Mouse (Mus musculus) liver, embryonic 14.5 days (tissue): ENCODE results near the gene Kcnj15. TPM values are rescaled to one million over a fixed set of nuclear protein-coding genes. Genes with fewer than 3 reads are reported as not detected.

Experiments
- ATAC-seq: fragments of 200-750 bp; cut with Nextera tagmentation; 2 replicates; pipeline ENCODE4 v1.8.0; 2017; ENCODE audit warnings: moderate number of reproducible peaks, mild to moderate bottlenecking, moderate library complexity; ENCODE audit not compliant: insufficient read depth
- DNase-seq, 3 experiments: peaks; one replicate each; pipeline ENCODE4 v3.0.0-alpha.2; 2012 to 2013; ENCODE audit warnings: low read depth in 3 of 3, low spot score in 3 of 3
- H3K27ac ChIP-seq: fragments of 300-500 bp; sonication (generic); 2 replicates; pipeline ENCODE4 v1.5.1; 2014; ENCODE audit warnings: moderate library complexity, mild to moderate bottlenecking, control low read depth, inconsistent platforms
- H3K27me3 ChIP-seq: fragments of 300-500 bp; sonication (generic); 2 replicates; pipeline ENCODE4 v1.6.1; 2014; ENCODE audit warnings: mild to moderate bottlenecking, low read length, moderate library complexity; ENCODE audit not compliant: control insufficient read depth, insufficient read depth
- H3K36me3 ChIP-seq: fragments of 300-500 bp; sonication (generic); replicated peaks from 2 replicates; pipeline ENCODE4 v1.6.1; 2014; ENCODE audit warnings: low read depth; ENCODE audit not compliant: control insufficient read depth, insufficient read depth
- H3K4me1 ChIP-seq, 2 experiments: fragments of 200-500 bp in 1 of 2; fragments of 300-500 bp in 1 of 2; sonication (generic) in 1 of 2; replicated peaks; 2 replicates each; pipeline ENCODE4 v1.6.1; 2012 to 2014; ENCODE audit warnings: antibody characterized with exemption in 1 of 2, inconsistent platforms in 1 of 2, low read length in 1 of 2; ENCODE audit not compliant: control insufficient read depth in 2 of 2, insufficient read depth in 2 of 2
- H3K4me2 ChIP-seq: fragments of 300-500 bp; sonication (generic); 2 replicates; pipeline ENCODE4 v1.6.1; 2014; ENCODE audit warnings: low read depth, mild to moderate bottlenecking, control low read depth, moderate library complexity
- H3K4me3 ChIP-seq, 2 experiments: fragments of 200-500 bp in 1 of 2; fragments of 300-500 bp in 1 of 2; sonication (generic) in 1 of 2; 2 replicates each; pipeline ENCODE4 v1.5.1; 2012 to 2014; ENCODE audit warnings: low read depth in 2 of 2, low read length in 2 of 2, mild to moderate bottlenecking in 2 of 2, control low read depth in 1 of 2, inconsistent platforms in 1 of 2, moderate library complexity in 1 of 2; ENCODE audit not compliant: insufficient read depth in 1 of 2
- H3K9ac ChIP-seq: fragments of 300-500 bp; sonication (generic); replicated peaks from 2 replicates; pipeline ENCODE4 v1.6.1; 2014; ENCODE audit warnings: mild to moderate bottlenecking, control low read depth, moderate library complexity
- H3K9me3 ChIP-seq: fragments of 300-500 bp; sonication (generic); 2 replicates; pipeline ENCODE4 v1.6.1; 2016; ENCODE audit warnings: low read length, mixed read lengths; ENCODE audit not compliant: control insufficient read depth
- CTCF ChIP-seq: IDR thresholded peaks from 2 replicates; pipeline ENCODE4 v1.5.1; 2016; ENCODE audit warnings: antibody characterized with exemption, low read depth, control low read depth
- EP300 ChIP-seq: IDR thresholded peaks from 2 replicates; pipeline ENCODE4 v1.6.1; 2016; ENCODE audit warnings: antibody characterized with exemption, low read depth
- WGBS: fragments of 180-500 bp; shearing (Covaris S2); extraction: QIAGEN DNeasy Blood & Tissue Kit; methylation state at CpG from one replicate; pipeline ENCODE4 v1.1.7; 2014; ENCODE audit not compliant: insufficient replicate concordance; 5-methylcytosine and 5-hydroxymethylcytosine counted together
- polyA plus RNA-seq, 2 experiments: library from polyadenylated mRNA; depleted of rRNA in 1 of 2; stranded (reverse) in 1 of 2; unstranded in 1 of 2; fragments of >200 nt; fragmentation: Nextera tagmentation in 1 of 2; extraction: Ambion mirVana in 1 of 2; gene quantifications; 2 replicates each; pipeline versions ENCODE4 v1.2.1 to v1.2.3; 2012 to 2014

The Kcnj15 gene
- polyA plus RNA-seq, 2 experiments, result 0.05 to 0.07 TPM

- H3K4me3 ChIP-seq, result no peak overlapping the region
- TF ChIP-seq CTCF, result no peak
- TF ChIP-seq EP300, result no peak
- no peak overlapping the region for H3K4me2 ChIP-seq
- H3K27ac ChIP-seq, result no peak overlapping the region
- DNase-seq (no peak), ATAC-seq (no peak)
- H3K9ac ChIP-seq, result no peak overlapping the region
- no peaks in the 10 kb centered on the region for H3K36me3 ChIP-seq
- H3K4me1 ChIP-seq, result no peaks in the 10 kb centered on the region
- 46% methylated on average over 7 of the region's 7 CpGs for WGBS
- H3K27me3 ChIP-seq, result no peaks in the 10 kb centered on the region
- no peaks in the 10 kb centered on the region for H3K9me3 ChIP-seq
These were observed 18.0 kb upstream of the Kcnj15 start for GRCm38 (mm10) chr16:95239209-95239925.

GRCm38 (mm10) chr16:95240688-95241087 lies 16.7 kb upstream of the Kcnj15 start:
- Histone ChIP-seq H3K27me3 (no peaks in the 10 kb centered on the region), H3K4me1 (no peaks in the 10 kb centered on the region), H3K9me3 (no peaks in the 10 kb centered on the region), H3K27ac (no peak overlapping the region), H3K9ac (no peak overlapping the region), H3K36me3 (no peaks in the 10 kb centered on the region), H3K4me3 (no peak overlapping the region), H3K4me2 (no peak overlapping the region)
- ATAC-seq, result no peak
- whole genome bisulfite sequencing, result 51% methylated on average over 5 of the region's 5 CpGs
- DNase-seq, result no peak
- TF ChIP-seq CTCF, result no peak
- no peak for TF ChIP-seq EP300

DNA sequence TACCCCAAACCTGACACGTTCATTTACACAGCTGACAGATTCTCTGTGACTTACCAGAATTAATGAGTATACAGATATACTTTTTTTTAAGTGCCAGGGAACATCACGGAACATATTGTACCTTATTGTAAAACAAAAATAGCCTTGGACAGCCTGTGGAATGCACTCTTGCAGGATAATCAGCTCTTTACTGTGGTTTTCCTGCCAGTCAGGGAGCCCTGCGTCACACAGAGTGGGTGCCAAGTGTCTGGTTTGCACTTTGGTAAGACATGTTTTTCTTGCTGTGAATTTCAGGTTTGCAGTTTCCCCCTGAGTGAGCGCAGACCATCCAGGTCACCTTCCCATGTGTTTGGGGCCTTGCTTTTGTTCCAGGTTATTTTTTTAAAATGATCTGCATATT lies 15.8 kb upstream of the Kcnj15 start:
- Histone ChIP-seq H3K9me3 (no peaks in the 10 kb centered on the region), H3K27ac (no peak overlapping the region), H3K36me3 (no peaks in the 10 kb centered on the region), H3K4me2 (no peak overlapping the region), H3K4me3 (no peak overlapping the region), H3K9ac (no peak overlapping the region), H3K27me3 (no peaks in the 10 kb centered on the region), H3K4me1 (no peaks in the 10 kb centered on the region)
- ATAC-seq (no peak), DNase-seq (no peak)
- no peak for TF ChIP-seq CTCF
- no peak for TF ChIP-seq EP300
- 46% methylated on average over 4 of the region's 4 CpGs for WGBS

GRCm38 (mm10) chr16:95242114-95242513 lies 15.2 kb upstream of the Kcnj15 start:
- WGBS, result 51% methylated on average over 4 of the region's 4 CpGs
- H3K4me1 ChIP-seq, result no peaks in the 10 kb centered on the region
- H3K27me3 ChIP-seq, result no peaks in the 10 kb centered on the region
- no peak overlapping the region for H3K4me3 ChIP-seq
- no peak overlapping the region for H3K9ac ChIP-seq
- H3K9me3 ChIP-seq, result no peaks in the 10 kb centered on the region
- no peak for ATAC-seq
- no peak for DNase-seq
- no peak overlapping the region for H3K27ac ChIP-seq
- no peaks in the 10 kb centered on the region for H3K36me3 ChIP-seq
- H3K4me2 ChIP-seq, result no peak overlapping the region
- TF ChIP-seq EP300 (no peak), CTCF (no peak)

- H3K9me3 ChIP-seq, result no peaks in the 10 kb centered on the region
- H3K4me2 ChIP-seq, result no peak overlapping the region
- no peak overlapping the region for H3K9ac ChIP-seq
- no peak overlapping the region for H3K4me3 ChIP-seq
- no peaks in the 10 kb centered on the region for H3K27me3 ChIP-seq
- no peak overlapping the region for H3K27ac ChIP-seq
- 57% methylated on average over 1 of the region's 1 CpGs for WGBS
- no peak for TF ChIP-seq CTCF
- no peak for TF ChIP-seq EP300
- H3K4me1 ChIP-seq, result no peaks in the 10 kb centered on the region
- H3K36me3 ChIP-seq, result no peaks in the 10 kb centered on the region
- ATAC-seq, result no peak
- DNase-seq, result no peak
These were observed 14.0 kb upstream of the Kcnj15 start for GRCm38 (mm10) chr16:95243401-95243800.
